Mouse (Mus musculus): ENCODE results near the gene Cacna1s.

The Cacna1s gene

GRCm38 (mm10) chr1:136135777-136136444 is 83.4 kb downstream of the Cacna1s start:
- no peak for DNase-seq (ENCODE audit: extremely low read depth, low read depth, low spot score)

GRCm38 (mm10) chr1:136136547-136136946 is 84.0 kb downstream of the Cacna1s start:
- DNase-seq (ENCODE audit: extremely low read depth, low read depth, low spot score): no peak

- DNase-seq (ENCODE audit: extremely low read depth, low read depth, low spot score): no peak
Measured at GRCm38 (mm10) chr1:136137071-136137531, 84.6 kb downstream of the Cacna1s start.

GRCm38 (mm10) chr1:136137575-136137974 is 85.0 kb downstream of the Cacna1s start:
- no peak for DNase-seq (ENCODE audit: extremely low read depth, low read depth, low spot score)

GRCm38 (mm10) chr1:136138191-136138830 is 85.8 kb downstream of the Cacna1s start:
- no peak for DNase-seq (ENCODE audit: extremely low read depth, low read depth, low spot score)

- no peak for DNase-seq (ENCODE audit: extremely low read depth, low read depth, low spot score)
Measured at GRCm38 (mm10) chr1:136139990-136140640, 87.6 kb downstream of the Cacna1s start.

GRCm38 (mm10) chr1:136141176-136141950 is 88.8 kb downstream of the Cacna1s start:
- no peak for DNase-seq (ENCODE audit: extremely low read depth, low read depth, low spot score)

GRCm38 (mm10) chr1:136142336-136142735 is 89.8 kb downstream of the Cacna1s start:
- no peak for DNase-seq (ENCODE audit: extremely low read depth, low read depth, low spot score)

- DNase-seq (ENCODE audit: extremely low read depth, low read depth, low spot score): no peak
Measured at GRCm38 (mm10) chr1:136143514-136143913, 91.0 kb downstream of the Cacna1s start.

GRCm38 (mm10) chr1:136149702-136150101 is 97.2 kb downstream of the Cacna1s start:
- no peak for DNase-seq (ENCODE audit: extremely low read depth, low read depth, low spot score)

GRCm38 (mm10) chr1:136151371-136151770 is 98.8 kb downstream of the Cacna1s start:
- no peak for DNase-seq (ENCODE audit: extremely low read depth, low read depth, low spot score)

GRCm38 (mm10) chr1:136156304-136156703 is 103.8 kb downstream of the Cacna1s start:
- DNase-seq (ENCODE audit: extremely low read depth, low read depth, low spot score): no peak

- no peak for DNase-seq (ENCODE audit: extremely low read depth, low read depth, low spot score)
Measured at GRCm38 (mm10) chr1:136156951-136157350, 104.4 kb downstream of the Cacna1s start.

GRCm38 (mm10) chr1:136159830-136160229 is 107.3 kb downstream of the Cacna1s start:
- DNase-seq (ENCODE audit: extremely low read depth, low read depth, low spot score): no peak

- DNase-seq (ENCODE audit: extremely low read depth, low read depth, low spot score): peak; percentile 85
Measured at GRCm38 (mm10) chr1:136160297-136160696, 107.7 kb downstream of the Cacna1s start.

GRCm38 (mm10) chr1:136160930-136161329 is 108.4 kb downstream of the Cacna1s start:
- DNase-seq (ENCODE audit: extremely low read depth, low read depth, low spot score): no peak

GRCm38 (mm10) chr1:136161333-136161921 is 108.9 kb downstream of the Cacna1s start:
- no peak for DNase-seq (ENCODE audit: extremely low read depth, low read depth, low spot score)

GRCm38 (mm10) chr1:136165436-136165835 is 112.9 kb downstream of the Cacna1s start:
- DNase-seq (ENCODE audit: extremely low read depth, low read depth, low spot score): no peak

- no peak for DNase-seq (ENCODE audit: extremely low read depth, low read depth, low spot score)
Measured at GRCm38 (mm10) chr1:136167657-136168056, 115.1 kb downstream of the Cacna1s start.

All from fat pad, adult 2 months (tissue).